Mouse (Mus musculus): ENCODE measurements around the gene Myo15. TPM values are rescaled to one million over a fixed set of nuclear protein-coding genes. Genes with fewer than 3 reads are reported as not detected.
"Not testable (repeated sequence)": the region's sequence is repeated elsewhere in the genome, so short reads cannot be mapped to it uniquely, and the experiment has no call there.

The Myo15 gene
- total RNA-seq (2021), result under 1 TPM; 0.12 to 0.19 TPM
- long read RNA-seq, experiment 1, result 0 reads
- long read RNA-seq, experiment 2, partial matches to known transcripts, result 1 of 2 reads
- long read RNA-seq, experiment 2, other reads (novel, unspliced or antisense), result 1 of 2 reads

GRCm38 (mm10) chr11:60469039-60469438 is at the start of gene Myo15:
Gene Myo15 (plus strand): TSS chr11:60469339.
- DNase-seq (ENCODE audit: low spot score in 2 of 2), result no peak

- no peak for DNase-seq (ENCODE audit: low spot score in 2 of 2)
Measured at GRCm38 (mm10) chr11:60422046-60422668, 47.0 kb upstream of the Myo15 start.

GRCm38 (mm10) chr11:60423006-60423405 is 46.1 kb upstream of the Myo15 start:
- no peak for DNase-seq (ENCODE audit: low spot score in 2 of 2)

- no peak for DNase-seq (ENCODE audit: low spot score in 2 of 2)
Measured at GRCm38 (mm10) chr11:60426417-60426816, 42.7 kb upstream of the Myo15 start.

- no peak for DNase-seq (ENCODE audit: low spot score in 2 of 2)
Measured at GRCm38 (mm10) chr11:60427628-60428027, 41.5 kb upstream of the Myo15 start.

- no peak for DNase-seq (ENCODE audit: low spot score in 2 of 2)
Measured at GRCm38 (mm10) chr11:60433501-60433900, 35.6 kb upstream of the Myo15 start.

- DNase-seq (ENCODE audit: low spot score in 2 of 2), result no peak
Measured at GRCm38 (mm10) chr11:60435133-60435532, 34.0 kb upstream of the Myo15 start.

- DNase-seq (ENCODE audit: low spot score in 2 of 2), result no peak
Measured at GRCm38 (mm10) chr11:60436618-60437017, 32.5 kb upstream of the Myo15 start.

GRCm38 (mm10) chr11:60439621-60440020 is 29.5 kb upstream of the Myo15 start:
- DNase-seq (ENCODE audit: low spot score in 2 of 2), result not testable (repeated sequence)

GRCm38 (mm10) chr11:60440176-60440575 is 29.0 kb upstream of the Myo15 start:
- DNase-seq (ENCODE audit: low spot score in 2 of 2), result no peak

- peak in 1 of 2 experiments; percentile 10 for DNase-seq (ENCODE audit: low spot score in 2 of 2)
Measured at GRCm38 (mm10) chr11:60442896-60443295, 26.2 kb upstream of the Myo15 start.

- DNase-seq (ENCODE audit: low spot score in 2 of 2), result no peak
Measured at GRCm38 (mm10) chr11:60444007-60444406, 25.1 kb upstream of the Myo15 start.

GRCm38 (mm10) chr11:60454080-60454744 is 14.9 kb upstream of the Myo15 start, which contains the start of gene Drg2:
Gene Drg2 (plus strand): TSS chr11:60454591.
- peak; percentile 91 to 93 for DNase-seq (ENCODE audit: low spot score in 2 of 2)

GRCm38 (mm10) chr11:60454745-60455087 is 14.4 kb upstream of the Myo15 start:
- DNase-seq (ENCODE audit: low spot score in 2 of 2), result no peak

GRCm38 (mm10) chr11:60457973-60458372 is 11.2 kb upstream of the Myo15 start:
- DNase-seq (ENCODE audit: low spot score in 2 of 2), result no peak

GRCm38 (mm10) chr11:60465943-60466380 is 3.2 kb upstream of the Myo15 start:
- peak in 1 of 2 experiments; percentile 16 for DNase-seq (ENCODE audit: low spot score in 2 of 2)

- no peak for DNase-seq (ENCODE audit: low spot score in 2 of 2)
Measured at GRCm38 (mm10) chr11:60470743-60471142, 1.6 kb downstream of the Myo15 start.

- no peak for DNase-seq (ENCODE audit: low spot score in 2 of 2)
Measured at GRCm38 (mm10) chr11:60474534-60474933, 5.4 kb downstream of the Myo15 start.

- no peak for DNase-seq (ENCODE audit: low spot score in 2 of 2)
Measured at GRCm38 (mm10) chr11:60475668-60476362, 6.7 kb downstream of the Myo15 start.

- DNase-seq (ENCODE audit: low spot score in 2 of 2), result no peak
Measured at GRCm38 (mm10) chr11:60478121-60478520, 9.0 kb downstream of the Myo15 start.

- no peak for DNase-seq (ENCODE audit: low spot score in 2 of 2)
Measured at GRCm38 (mm10) chr11:60486267-60486666, 17.1 kb downstream of the Myo15 start.

GRCm38 (mm10) chr11:60492726-60493125 is 23.6 kb downstream of the Myo15 start:
- no peak for DNase-seq (ENCODE audit: low spot score in 2 of 2)
